Comparison of ENCODE assay signal across 31 mouse cellular contexts in genomic region chr14:124037434-124037833, GRCm38 (mm10).
DNase-seq lines count a peak whose midpoint lies in the region; ATAC-seq lines count a peak whose summit lies in the region.
"Had no signal": no experiment of that assay in that cellular context is flagged by ENCODE, and none has a peak within 500 bp of the region (broad histone marks: within the 10 kb centered on the region; RNA-seq: fewer than 3 reads in every experiment).

No protein-coding gene starts in this region.

- no peak overlapping the region for H3K4me2 ChIP-seq in hindbrain, embryonic 12.5 days (replicated peaks)
- no peak overlapping the region for H3K4me2 ChIP-seq in hindbrain, embryonic 16.5 days (ENCODE audit: low read length)
- H3K4me2 ChIP-seq in midbrain, embryonic 15.5 days, result no peak overlapping the region
- H3K4me2 ChIP-seq in midbrain, embryonic 14.5 days (ENCODE audit: low read length), result no peak overlapping the region
- H3K4me2 ChIP-seq: embryonic facial prominence, embryonic 12.5 days; heart, embryonic 12.5 days; limb, embryonic 15.5 days; liver, embryonic 13.5 days had no signal

- 50% methylated on average over 4 of the region's 4 CpGs for WGBS in hindbrain, embryonic 12.5 days
- 39% methylated on average over 4 of the region's 4 CpGs for WGBS in hindbrain, embryonic 16.5 days
- 67% methylated on average over 4 of the region's 4 CpGs for WGBS in midbrain, embryonic 15.5 days
- 52% methylated on average over 4 of the region's 4 CpGs for WGBS in midbrain, embryonic 14.5 days

- peak; percentile 20 to 24 for DNase-seq in cerebellum, adult 18-20 months
- no peak for DNase-seq in cerebellum, adult 9-10 months
- DNase-seq in midbrain, embryonic 14.5 days, result no peak
- DNase-seq in retina, postnatal 1 day, result peak; percentile 9
- DNase-seq in gastrocnemius, adult 18-20 months (ENCODE audit: low spot score), result no peak
- DNase-seq: adrenal gland, adult 2 months; gastrocnemius, adult 2 months; gastrocnemius, postnatal 36 days; heart, adult 18-20 months; heart, postnatal 4 days; kidney, adult 11 months; kidney, postnatal 14 days; layer of hippocampus, adult 9-11 months; liver, embryonic 13.5 days; lung, adult 18-20 months; lung, postnatal 4 days; right cerebral cortex, adult 18-20 months; spleen, adult 18-20 months; thymus, postnatal 14 days had no signal

- no peaks in the 10 kb centered on the region for H3K27me3 ChIP-seq in hindbrain, embryonic 12.5 days
- no peaks in the 10 kb centered on the region for H3K27me3 ChIP-seq in hindbrain, embryonic 16.5 days (replicated peaks; ENCODE audit: control insufficient read depth, insufficient read depth, low read length)
- no peaks in the 10 kb centered on the region for H3K27me3 ChIP-seq in midbrain, embryonic 15.5 days (replicated peaks)
- no peaks in the 10 kb centered on the region for H3K27me3 ChIP-seq in midbrain, embryonic 14.5 days (ENCODE audit: control insufficient read depth, insufficient read depth, low read length)
- H3K27me3 ChIP-seq: CH12.LX; embryonic facial prominence, embryonic 12.5 days; heart, embryonic 12.5 days; limb, embryonic 15.5 days; liver, embryonic 13.5 days; megakaryocyte, embryonic 14.5 days had no signal

- no peak overlapping the region for H3K4me3 ChIP-seq in hindbrain, embryonic 12.5 days
- no peak overlapping the region for H3K4me3 ChIP-seq in hindbrain, embryonic 16.5 days (ENCODE audit: low read length)
- H3K4me3 ChIP-seq in midbrain, embryonic 15.5 days, result no peak overlapping the region
- no peak overlapping the region for H3K4me3 ChIP-seq in midbrain, embryonic 14.5 days (replicated peaks; ENCODE audit: low read depth, low read length)
- H3K4me3 ChIP-seq: embryonic facial prominence, embryonic 12.5 days; gastrocnemius, adult 2 months; heart, embryonic 12.5 days; limb, embryonic 10.5 days; limb, embryonic 15.5 days; liver, embryonic 13.5 days; megakaryocyte, embryonic 14.5 days had no signal

- H3K4me1 ChIP-seq in hindbrain, embryonic 12.5 days, result 0 out of 2 replicates have a peak, but pooled peaks cover 5% of the 10 kb centered on the region
- H3K4me1 ChIP-seq in hindbrain, embryonic 16.5 days (ENCODE audit: control insufficient read depth, insufficient read depth, low read depth, low read length), result no peaks in the 10 kb centered on the region; the same call in none of the 2 replicates
- H3K4me1 ChIP-seq in midbrain, embryonic 15.5 days, result peaks cover 6% of the 10 kb centered on the region
- H3K4me1 ChIP-seq in midbrain, embryonic 14.5 days (ENCODE audit: control insufficient read depth, insufficient read depth, low read length), result peaks cover 15% of the 10 kb centered on the region
- H3K4me1 ChIP-seq: embryonic facial prominence, embryonic 12.5 days; heart, embryonic 12.5 days; limb, embryonic 10.5 days; limb, embryonic 15.5 days; liver, embryonic 13.5 days; megakaryocyte, embryonic 14.5 days had no signal

- H3K27ac ChIP-seq in hindbrain, embryonic 12.5 days, result no peak overlapping the region
- no peak overlapping the region for H3K27ac ChIP-seq in hindbrain, embryonic 16.5 days (ENCODE audit: low read depth, low read length)
- no peak overlapping the region for H3K27ac ChIP-seq in midbrain, embryonic 15.5 days
- no peak overlapping the region for H3K27ac ChIP-seq in midbrain, embryonic 14.5 days (replicated peaks; ENCODE audit: low read depth, low read length)
- H3K27ac ChIP-seq: embryonic facial prominence, embryonic 12.5 days; gastrocnemius, adult 2 months; limb, embryonic 10.5 days; limb, embryonic 15.5 days; liver, embryonic 13.5 days had no signal

- H3K9me3 ChIP-seq in hindbrain, embryonic 12.5 days (replicated peaks), result no peaks in the 10 kb centered on the region
- H3K9me3 ChIP-seq in hindbrain, embryonic 16.5 days (ENCODE audit: control insufficient read depth, low read length), result no peaks in the 10 kb centered on the region
- no peaks in the 10 kb centered on the region for H3K9me3 ChIP-seq in midbrain, embryonic 15.5 days
- H3K9me3 ChIP-seq in midbrain, embryonic 14.5 days (ENCODE audit: control insufficient read depth, low read length), result no peaks in the 10 kb centered on the region
- H3K9me3 ChIP-seq: embryonic facial prominence, embryonic 12.5 days; heart, embryonic 12.5 days; limb, embryonic 10.5 days; limb, embryonic 15.5 days; liver, embryonic 13.5 days had no signal

- H3K36me3 ChIP-seq in hindbrain, embryonic 12.5 days, result no peaks in the 10 kb centered on the region
- no peaks in the 10 kb centered on the region for H3K36me3 ChIP-seq in hindbrain, embryonic 16.5 days (ENCODE audit: control insufficient read depth, insufficient read depth, low read length)
- no peaks in the 10 kb centered on the region for H3K36me3 ChIP-seq in midbrain, embryonic 15.5 days (replicated peaks)
- H3K36me3 ChIP-seq in midbrain, embryonic 14.5 days (ENCODE audit: control insufficient read depth, insufficient read depth, low read length), result no peaks in the 10 kb centered on the region
- H3K36me3 ChIP-seq: embryonic facial prominence, embryonic 12.5 days; heart, embryonic 12.5 days; limb, embryonic 10.5 days; limb, embryonic 15.5 days; liver, embryonic 13.5 days had no signal

- H3K9ac ChIP-seq in hindbrain, embryonic 12.5 days, result no peak overlapping the region
- H3K9ac ChIP-seq in hindbrain, embryonic 16.5 days (ENCODE audit: low read depth, low read length), result no peak overlapping the region
- no peak overlapping the region for H3K9ac ChIP-seq in midbrain, embryonic 15.5 days
- H3K9ac ChIP-seq in midbrain, embryonic 14.5 days (replicated peaks; ENCODE audit: low read length), result no peak overlapping the region
- H3K9ac ChIP-seq: embryonic facial prominence, embryonic 12.5 days; heart, embryonic 12.5 days; limb, embryonic 15.5 days; liver, embryonic 13.5 days had no signal

- ATAC-seq in hindbrain, embryonic 12.5 days (ENCODE audit: low FRiP score), result 0 out of 2 replicates have a peak, but pooled peaks have one; percentile 32
- no peak for ATAC-seq in hindbrain, embryonic 16.5 days
- ATAC-seq in midbrain, embryonic 15.5 days (replicated peaks), result 0 out of 2 replicates have a peak, but pooled peaks have one; percentile 17
- ATAC-seq in midbrain, embryonic 14.5 days (ENCODE audit: low FRiP score, low TSS enrichment), result no peak
- ATAC-seq: activated CD4-positive, CD25-positive, alpha-beta regulatory T cell, adult 4 months; inflammation-experienced regulatory T-cells, adult 6 months; lung, postnatal 0 days had no signal

Comparison
In these comparisons a context has a peak if more than half of its experiments do, and no peak if none do; other contexts are left out.
1. DNase-seq: peak in cerebellum, adult 18-20 months (2 of 2) and retina, postnatal 1 day (single experiment); none in cerebellum, adult 9-10 months (single experiment), midbrain, embryonic 14.5 days (single experiment) and gastrocnemius, adult 18-20 months (single experiment).
2. ATAC-seq: peak in hindbrain, embryonic 12.5 days (single experiment) and midbrain, embryonic 15.5 days (single experiment); none in hindbrain, embryonic 16.5 days (single experiment) and midbrain, embryonic 14.5 days (single experiment).